Mouse (Mus musculus): Measurements from ENCODE around the gene Sh3bp5. TPM values are rescaled to one million over a fixed set of nuclear protein-coding genes. Genes with fewer than 3 reads are reported as not detected.
A peak's percentile ranks its signal among the peaks of the same experiment; 100 is the strongest.

Gene Sh3bp5
- polyA plus RNA-seq, 1 experiment from 2014 or later, result 58.1 TPM

DNA sequence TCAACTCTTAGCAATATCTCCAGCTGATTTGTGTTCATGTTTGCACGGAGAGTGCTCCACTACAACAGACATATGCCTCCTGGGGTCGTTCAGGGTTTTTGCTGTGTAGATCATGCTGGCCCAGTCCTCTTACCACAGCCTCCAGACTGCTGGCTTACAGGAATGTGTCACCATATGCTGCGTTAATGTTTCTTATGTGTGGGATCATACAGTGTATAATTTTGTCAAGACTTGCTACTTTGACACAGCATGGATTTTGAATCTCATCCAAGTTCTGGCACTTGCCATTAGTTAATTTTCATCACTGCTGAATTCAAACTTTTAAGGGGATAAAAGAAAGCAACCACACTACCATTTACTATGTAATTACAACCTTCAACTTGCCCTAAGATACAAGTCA is 100.1 kb downstream of the Sh3bp5 start:
- peak overlapping the region; percentile 63 for H3K27ac ChIP-seq (ENCODE audit: low read depth, low read length)
- H3K9me3 ChIP-seq (ENCODE audit: control insufficient read depth, low read length), result no peaks in the 10 kb centered on the region
- peak overlapping the region; percentile 71 for H3K4me2 ChIP-seq (ENCODE audit: low read depth, low read length)
- H3K9ac ChIP-seq (replicated peaks; ENCODE audit: low read depth, low read length), result peak overlapping the region; percentile 46
- H3K4me3 ChIP-seq (ENCODE audit: low read depth, low read length), result peak overlapping the region; percentile 88
- no peak for ATAC-seq (ENCODE audit: low read depth)
- H3K27me3 ChIP-seq (ENCODE audit: control insufficient read depth, insufficient read depth, low read length), result no peaks in the 10 kb centered on the region
- H3K4me1 ChIP-seq (ENCODE audit: control insufficient read depth, insufficient read depth, low read length), result peaks cover 19% of the 10 kb centered on the region; the same call in 1 of the 2 replicates
- 0 out of 2 replicates have a peak, but pooled peaks cover 5% of the 10 kb centered on the region for H3K36me3 ChIP-seq (ENCODE audit: control insufficient read depth, insufficient read depth, low read length)
- 47% methylated on average over 3 of the region's 3 CpGs for WGBS

DNA sequence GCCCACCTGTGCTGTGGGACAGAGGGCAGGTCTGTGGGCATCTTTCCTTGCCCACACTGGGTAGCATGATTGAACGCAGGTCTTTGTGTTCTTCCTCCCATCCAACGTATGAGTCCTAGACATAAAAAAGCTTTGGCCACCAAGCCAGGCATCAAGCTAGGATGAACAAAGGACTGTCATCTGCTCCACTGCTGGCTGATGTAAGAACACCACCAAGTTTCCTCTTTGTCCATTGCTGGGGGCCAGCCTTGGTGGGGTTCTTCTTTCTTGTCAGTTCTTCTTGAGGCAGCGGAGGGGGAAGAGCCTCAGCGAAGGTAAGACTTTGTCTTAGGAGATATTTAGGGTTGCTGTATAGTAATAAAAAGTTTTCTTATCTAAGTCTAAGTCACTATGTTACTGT is 104.9 kb downstream of the Sh3bp5 start:
- no peak overlapping the region for H3K4me2 ChIP-seq (ENCODE audit: low read depth, low read length)
- H3K9ac ChIP-seq (replicated peaks; ENCODE audit: low read depth, low read length), result no peak overlapping the region
- H3K4me3 ChIP-seq (ENCODE audit: low read depth, low read length), result no peak overlapping the region
- H3K4me1 ChIP-seq (ENCODE audit: control insufficient read depth, insufficient read depth, low read length), result no peaks in the 10 kb centered on the region
- H3K9me3 ChIP-seq (ENCODE audit: control insufficient read depth, low read length), result no peaks in the 10 kb centered on the region
- H3K27me3 ChIP-seq (ENCODE audit: control insufficient read depth, insufficient read depth, low read length), result no peaks in the 10 kb centered on the region
- no peak for ATAC-seq (ENCODE audit: low read depth)
- H3K36me3 ChIP-seq (ENCODE audit: control insufficient read depth, insufficient read depth, low read length), result no peaks in the 10 kb centered on the region
- 63% methylated on average over 4 of the region's 4 CpGs for WGBS
- H3K27ac ChIP-seq (ENCODE audit: low read depth, low read length), result no peak overlapping the region

DNA sequence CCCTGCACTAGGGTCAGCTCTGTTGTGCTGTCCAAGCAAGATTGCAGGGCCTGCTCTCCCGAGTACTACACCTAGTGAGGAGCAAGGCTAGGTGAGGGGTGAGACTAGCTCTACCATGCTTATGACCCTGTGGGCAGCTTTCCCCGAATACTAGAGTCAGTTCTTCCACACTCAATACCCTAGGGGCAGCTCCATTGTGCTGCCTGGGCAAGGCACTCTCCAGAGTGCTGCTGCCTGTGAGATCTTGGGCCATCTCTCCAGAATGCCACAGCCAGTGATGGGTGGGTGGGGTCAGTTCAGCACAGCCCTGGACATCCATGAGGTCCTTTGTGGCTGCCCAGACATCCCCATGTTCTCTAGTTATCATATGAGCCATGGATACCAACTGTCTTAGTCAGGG is 106.1 kb downstream of the Sh3bp5 start:
- Histone ChIP-seq H3K4me1 (ENCODE audit: control insufficient read depth, insufficient read depth, low read length) (no peaks in the 10 kb centered on the region), H3K9ac (replicated peaks; ENCODE audit: low read depth, low read length) (no peak overlapping the region), H3K27me3 (ENCODE audit: control insufficient read depth, insufficient read depth, low read length) (no peaks in the 10 kb centered on the region), H3K4me3 (ENCODE audit: low read depth, low read length) (no peak overlapping the region), H3K36me3 (ENCODE audit: control insufficient read depth, insufficient read depth, low read length) (no peaks in the 10 kb centered on the region), H3K4me2 (ENCODE audit: low read depth, low read length) (no peak overlapping the region), H3K9me3 (ENCODE audit: control insufficient read depth, low read length) (no peaks in the 10 kb centered on the region), H3K27ac (ENCODE audit: low read depth, low read length) (no peak overlapping the region)
- ATAC-seq (ENCODE audit: low read depth), result no peak
- 69% methylated on average over 2 of the region's 2 CpGs for WGBS

- no peak for ATAC-seq (ENCODE audit: low read depth)
- H3K27ac ChIP-seq (ENCODE audit: low read depth, low read length), result no peak overlapping the region
- no peak overlapping the region for H3K4me3 ChIP-seq (ENCODE audit: low read depth, low read length)
- no peaks in the 10 kb centered on the region for H3K36me3 ChIP-seq (ENCODE audit: control insufficient read depth, insufficient read depth, low read length)
- no peak overlapping the region for H3K4me2 ChIP-seq (ENCODE audit: low read depth, low read length)
- H3K9me3 ChIP-seq (ENCODE audit: control insufficient read depth, low read length), result no peaks in the 10 kb centered on the region
- no peaks in the 10 kb centered on the region for H3K4me1 ChIP-seq (ENCODE audit: control insufficient read depth, insufficient read depth, low read length)
- WGBS, result 92% methylated on average over 4 of the region's 4 CpGs
- no peak overlapping the region for H3K9ac ChIP-seq (replicated peaks; ENCODE audit: low read depth, low read length)
- no peaks in the 10 kb centered on the region for H3K27me3 ChIP-seq (ENCODE audit: control insufficient read depth, insufficient read depth, low read length)
These were observed 108.2 kb downstream of the Sh3bp5 start for GRCm38 (mm10) chr14:31327681-31328080.

DNA sequence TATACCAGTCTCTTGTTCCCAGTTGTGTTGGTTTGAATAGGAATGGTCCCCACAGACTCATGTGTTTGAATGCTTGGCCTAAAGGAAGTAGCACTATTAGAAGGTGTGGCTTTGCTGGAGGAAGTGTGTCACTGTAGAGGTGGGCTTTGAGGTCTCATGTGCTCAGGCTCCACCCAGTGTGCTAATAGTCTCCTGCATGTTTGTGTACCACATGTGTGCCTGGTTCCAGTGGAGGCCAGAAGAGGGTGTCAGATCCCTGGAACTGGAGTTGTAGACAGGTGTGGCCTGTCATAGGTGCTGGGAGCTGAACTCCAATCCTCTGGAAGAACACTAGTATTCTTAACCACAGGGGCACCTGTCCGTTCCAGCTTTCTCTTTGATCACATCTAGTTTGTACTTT is 108.7 kb downstream of the Sh3bp5 start:
- Histone ChIP-seq H3K4me1 (ENCODE audit: control insufficient read depth, insufficient read depth, low read length) (no peaks in the 10 kb centered on the region), H3K9ac (replicated peaks; ENCODE audit: low read depth, low read length) (no peak overlapping the region), H3K4me2 (ENCODE audit: low read depth, low read length) (no peak overlapping the region), H3K27ac (ENCODE audit: low read depth, low read length) (no peak overlapping the region), H3K9me3 (ENCODE audit: control insufficient read depth, low read length) (no peaks in the 10 kb centered on the region), H3K4me3 (ENCODE audit: low read depth, low read length) (no peak overlapping the region), H3K27me3 (ENCODE audit: control insufficient read depth, insufficient read depth, low read length) (no peaks in the 10 kb centered on the region), H3K36me3 (ENCODE audit: control insufficient read depth, insufficient read depth, low read length) (no peaks in the 10 kb centered on the region)
- ATAC-seq (ENCODE audit: low read depth), result no peak
- WGBS, result 94% methylated on average over 1 of the region's 1 CpGs

DNA sequence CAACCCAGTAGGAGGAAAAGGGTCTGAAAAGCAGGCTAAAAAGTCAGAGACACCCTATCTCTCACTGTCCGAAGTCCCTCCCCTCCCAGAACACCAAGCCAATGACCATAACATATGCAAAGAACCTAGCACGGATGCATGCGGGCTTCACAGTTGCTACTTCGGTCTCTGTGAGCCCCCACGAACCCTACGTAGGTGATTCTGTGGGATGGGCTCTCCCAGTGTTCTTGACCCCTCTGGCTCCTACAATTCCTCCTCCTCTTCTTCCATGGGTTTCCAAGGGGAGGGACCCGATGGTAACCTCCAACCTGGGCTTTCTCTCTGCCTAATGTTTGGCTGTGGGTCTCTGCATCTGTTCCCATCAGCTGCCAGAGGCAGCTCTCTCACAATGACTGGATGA is 109.1 kb downstream of the Sh3bp5 start:
- WGBS, result 82% methylated on average over 7 of the region's 7 CpGs
- H3K36me3 ChIP-seq (ENCODE audit: control insufficient read depth, insufficient read depth, low read length), result no peaks in the 10 kb centered on the region
- H3K9me3 ChIP-seq (ENCODE audit: control insufficient read depth, low read length), result no peaks in the 10 kb centered on the region
- H3K27ac ChIP-seq (ENCODE audit: low read depth, low read length), result no peak overlapping the region
- H3K4me3 ChIP-seq (ENCODE audit: low read depth, low read length), result no peak overlapping the region
- no peaks in the 10 kb centered on the region for H3K4me1 ChIP-seq (ENCODE audit: control insufficient read depth, insufficient read depth, low read length)
- H3K4me2 ChIP-seq (ENCODE audit: low read depth, low read length), result no peak overlapping the region
- no peak for ATAC-seq (ENCODE audit: low read depth)
- no peaks in the 10 kb centered on the region for H3K27me3 ChIP-seq (ENCODE audit: control insufficient read depth, insufficient read depth, low read length)
- H3K9ac ChIP-seq (replicated peaks; ENCODE audit: low read depth, low read length), result no peak overlapping the region

- H3K9me3 ChIP-seq (ENCODE audit: control insufficient read depth, low read length), result no peaks in the 10 kb centered on the region
- H3K4me1 ChIP-seq (ENCODE audit: control insufficient read depth, insufficient read depth, low read length), result no peaks in the 10 kb centered on the region
- no peak overlapping the region for H3K4me2 ChIP-seq (ENCODE audit: low read depth, low read length)
- H3K36me3 ChIP-seq (ENCODE audit: control insufficient read depth, insufficient read depth, low read length), result no peaks in the 10 kb centered on the region
- no peak overlapping the region for H3K9ac ChIP-seq (replicated peaks; ENCODE audit: low read depth, low read length)
- H3K4me3 ChIP-seq (ENCODE audit: low read depth, low read length), result no peak overlapping the region
- no peak for ATAC-seq (ENCODE audit: low read depth)
- WGBS, result 53% methylated on average over 5 of the region's 5 CpGs
- no peak overlapping the region for H3K27ac ChIP-seq (ENCODE audit: low read depth, low read length)
- H3K27me3 ChIP-seq (ENCODE audit: control insufficient read depth, insufficient read depth, low read length), result no peaks in the 10 kb centered on the region
These were observed 110.3 kb downstream of the Sh3bp5 start for GRCm38 (mm10) chr14:31325551-31325950.

- Histone ChIP-seq H3K36me3 (ENCODE audit: control insufficient read depth, insufficient read depth, low read length) (no peaks in the 10 kb centered on the region), H3K4me3 (ENCODE audit: low read depth, low read length) (no peak overlapping the region), H3K27me3 (ENCODE audit: control insufficient read depth, insufficient read depth, low read length) (no peaks in the 10 kb centered on the region), H3K27ac (ENCODE audit: low read depth, low read length) (no peak overlapping the region), H3K4me2 (ENCODE audit: low read depth, low read length) (no peak overlapping the region), H3K9me3 (ENCODE audit: control insufficient read depth, low read length) (no peaks in the 10 kb centered on the region), H3K9ac (replicated peaks; ENCODE audit: low read depth, low read length) (no peak overlapping the region), H3K4me1 (ENCODE audit: control insufficient read depth, insufficient read depth, low read length) (no peaks in the 10 kb centered on the region)
- ATAC-seq (ENCODE audit: low read depth), result no peak
- 64% methylated on average over 10 of the region's 10 CpGs for WGBS
These were observed 111.0 kb downstream of the Sh3bp5 start for GRCm38 (mm10) chr14:31324851-31325250.

DNA sequence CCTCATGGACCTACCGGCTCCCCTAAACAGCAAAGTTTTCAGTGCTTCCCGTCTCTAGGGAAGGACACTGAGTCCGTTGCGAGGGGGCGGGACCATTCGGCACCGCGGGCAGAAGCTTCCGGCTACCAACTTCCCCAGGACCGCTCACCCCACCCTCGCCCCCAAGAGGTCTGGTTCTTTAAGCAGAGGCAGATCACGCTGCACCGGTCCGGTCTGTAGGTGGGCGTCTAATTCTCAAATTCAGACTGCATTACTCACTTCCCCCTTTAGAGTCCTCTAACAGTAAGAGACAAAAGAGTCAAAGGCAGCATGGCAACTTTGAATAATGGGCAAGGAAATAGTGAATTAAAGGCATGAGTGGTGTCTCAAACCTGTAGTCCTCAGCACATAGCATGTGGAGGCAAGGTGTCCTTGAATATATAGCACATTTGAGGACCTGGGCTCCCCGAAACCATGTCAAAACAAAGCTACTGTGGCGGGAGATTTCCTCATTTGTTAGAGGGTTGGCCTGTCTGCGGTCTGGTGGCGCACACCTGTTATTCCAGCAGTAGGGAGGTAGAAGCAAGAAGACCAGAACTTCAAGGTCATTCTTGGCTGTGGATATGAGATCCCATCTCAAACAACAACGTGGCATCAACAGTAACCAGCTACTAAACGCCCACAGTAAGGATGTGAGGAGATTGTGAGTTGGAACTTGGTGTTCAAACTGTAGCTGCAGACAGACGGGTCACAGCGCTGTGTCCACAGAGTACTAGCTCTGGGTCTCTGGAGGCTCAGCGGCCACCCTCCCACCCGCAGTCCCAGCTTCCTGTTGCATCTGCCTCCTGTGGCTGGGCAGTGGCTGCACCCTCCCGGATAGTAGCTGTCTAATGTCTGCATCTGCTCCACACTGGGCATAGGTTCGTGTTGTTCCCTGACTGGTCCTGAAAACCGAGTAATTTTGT is 111.8 kb downstream of the Sh3bp5 start, which contains the start of gene Dnah1:
Gene Dnah1 (minus strand): TSS at position 48 of the 944 bp plus-strand sequence.
- no peaks in the 10 kb centered on the region for H3K9me3 ChIP-seq (ENCODE audit: control insufficient read depth, low read length)
- H3K36me3 ChIP-seq (ENCODE audit: control insufficient read depth, insufficient read depth, low read length), result no peaks in the 10 kb centered on the region
- no peaks in the 10 kb centered on the region for H3K4me1 ChIP-seq (ENCODE audit: control insufficient read depth, insufficient read depth, low read length)
- no peaks in the 10 kb centered on the region for H3K27me3 ChIP-seq (ENCODE audit: control insufficient read depth, insufficient read depth, low read length)
- 0 out of 2 replicates have a peak within 1 kb of the TSS, but pooled peaks have one; percentile 11 for H3K9ac ChIP-seq (replicated peaks; ENCODE audit: low read depth, low read length)
- WGBS, result 31% methylated on average over 28 of the region's 28 CpGs
- ATAC-seq (ENCODE audit: low read depth), result no peak
- H3K27ac ChIP-seq (ENCODE audit: low read depth, low read length), result no peak within 1 kb of the TSS
- H3K4me2 ChIP-seq (ENCODE audit: low read depth, low read length), result peak within 1 kb of the TSS; percentile 46
- peak within 1 kb of the TSS; percentile 15; the same call in 1 of the 2 replicates for H3K4me3 ChIP-seq (ENCODE audit: low read depth, low read length)
